Mouse (Mus musculus) forebrain, embryonic 14.5 days (tissue): Measurements from ENCODE around the gene Slc25a4. TPM values are rescaled to one million over a fixed set of nuclear protein-coding genes. Genes with fewer than 3 reads are reported as not detected.

Experiments
- ATAC-seq: fragments of 200-750 bp; cut with Nextera tagmentation; 2 replicates; pipeline ENCODE4 v1.8.0; 2017; ENCODE audit warnings: mild to moderate bottlenecking, moderate library complexity
- DNase-seq: peaks from one replicate; pipeline ENCODE4 v3.0.0-alpha.2; 2015; ENCODE audit warnings: low spot score
- H3K27ac ChIP-seq: fragments of 300-500 bp; sonication (generic); 2 replicates; pipeline ENCODE4 v1.5.1; 2014; ENCODE audit warnings: low read depth, mild to moderate bottlenecking, control low read depth, low read length, moderate library complexity
- H3K27me3 ChIP-seq: fragments of 300-500 bp; sonication (generic); replicated peaks from 2 replicates; pipeline ENCODE4 v1.6.1; 2014; ENCODE audit warnings: low read length, control low read depth, mixed read lengths; ENCODE audit not compliant: control insufficient read depth, insufficient read depth
- H3K36me3 ChIP-seq: fragments of 300-500 bp; sonication (generic); 2 replicates; pipeline ENCODE4 v1.6.1; 2014; ENCODE audit warnings: low read length, control low read depth; ENCODE audit not compliant: control insufficient read depth, insufficient read depth
- H3K4me1 ChIP-seq: fragments of 300-500 bp; sonication (generic); 2 replicates; pipeline ENCODE4 v1.6.1; 2014; ENCODE audit warnings: antibody characterized with exemption, low read length, control low read depth; ENCODE audit not compliant: control insufficient read depth, insufficient read depth
- H3K4me2 ChIP-seq: fragments of 300-500 bp; sonication (generic); 2 replicates; pipeline ENCODE4 v1.6.1; 2014; ENCODE audit warnings: mild to moderate bottlenecking, control low read depth, low read length
- H3K4me3 ChIP-seq: fragments of 300-500 bp; sonication (generic); 2 replicates; pipeline ENCODE4 v1.5.1; 2014; ENCODE audit warnings: low read depth, low read length, control low read depth
- H3K9ac ChIP-seq: fragments of 300-500 bp; sonication (generic); 2 replicates; pipeline ENCODE4 v1.6.1; 2014; ENCODE audit warnings: mild to moderate bottlenecking, low read length, control low read depth, moderate library complexity
- H3K9me3 ChIP-seq: fragments of 300-500 bp; sonication (generic); replicated peaks from 2 replicates; pipeline ENCODE4 v1.6.1; 2016; ENCODE audit warnings: low read length, control low read depth, mixed read lengths; ENCODE audit not compliant: control insufficient read depth
- WGBS: fragments of 180-500 bp; shearing (Covaris S2); extraction: QIAGEN DNeasy Blood & Tissue Kit; methylation state at CpG from one replicate; pipeline ENCODE4 v1.1.7; 2014; 5-methylcytosine and 5-hydroxymethylcytosine counted together
- polyA plus RNA-seq: library from polyadenylated mRNA; unstranded; fragments of >200 nt; fragmentation: Nextera tagmentation; extraction: Ambion mirVana; gene quantifications from 2 replicates; pipeline ENCODE4 v1.2.1, GENCODE M21; 2014

The Slc25a4 gene
- 688 and 693 TPM in 2 replicates for polyA plus RNA-seq

DNA sequence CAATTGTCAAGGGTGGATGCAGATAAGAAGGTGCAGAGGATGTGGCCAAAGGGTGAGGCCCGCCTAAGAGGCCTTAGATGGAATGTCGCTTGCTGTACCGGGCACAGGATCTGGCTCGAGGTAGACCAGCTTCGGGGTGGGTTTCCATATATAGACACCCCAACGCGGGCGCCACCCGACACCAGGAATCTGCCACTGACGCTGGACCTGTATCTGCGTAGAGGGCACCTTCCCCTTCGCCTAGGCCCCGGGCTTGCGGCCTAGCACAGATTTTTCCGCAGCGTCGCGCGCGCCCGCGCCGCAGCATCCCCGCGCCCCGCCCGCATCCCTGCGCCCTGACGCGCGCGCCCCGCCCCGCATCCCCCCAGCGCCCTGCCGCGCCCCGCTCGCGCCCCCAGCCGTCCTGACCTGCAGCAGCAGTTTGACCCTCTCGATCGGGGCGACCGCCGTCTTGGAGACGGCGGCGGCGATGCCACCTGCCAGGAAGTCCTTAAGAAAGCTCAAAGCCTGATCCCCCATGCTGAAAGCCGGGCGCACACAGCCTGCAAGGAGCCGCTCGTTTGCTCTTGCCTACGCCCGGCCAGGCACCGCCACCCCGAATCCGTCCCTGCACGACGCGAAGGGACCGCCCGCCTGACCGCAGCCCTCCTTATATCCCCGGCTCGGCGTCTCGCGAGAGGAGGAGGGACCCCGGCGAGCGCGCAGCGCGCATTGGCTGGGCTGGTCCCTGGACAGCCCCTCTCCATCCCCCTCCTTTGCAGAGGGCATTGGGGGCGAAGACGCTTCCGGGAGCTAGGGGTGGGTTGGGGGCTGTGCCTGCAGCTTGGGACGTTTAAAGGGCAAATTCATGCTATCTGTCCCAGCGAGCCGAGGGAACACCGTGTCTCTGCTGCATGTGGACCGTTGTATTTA is at the start of gene Slc25a4:
Slc25a4 (minus strand) TSS at position 881 of the 912 bp plus-strand sequence.
- H3K9me3 ChIP-seq: no peaks in the 10 kb centered on the region
- peaks cover 25% of the 10 kb centered on the region for H3K4me1 ChIP-seq
- H3K36me3 ChIP-seq: peaks cover 36% of the 10 kb centered on the region
- DNase-seq (peak; percentile 96), ATAC-seq (peak; percentile 99)
- H3K27ac ChIP-seq: peak within 1 kb of the TSS; percentile 98
- H3K9ac ChIP-seq: peak within 1 kb of the TSS; percentile 98
- peak within 1 kb of the TSS; percentile 89 for H3K4me2 ChIP-seq
- H3K27me3 ChIP-seq: no peaks in the 10 kb centered on the region
- H3K4me3 ChIP-seq: peak within 1 kb of the TSS; percentile 81
- WGBS: 1% methylated on average over 80 of the region's 84 CpGs

- H3K4me1 ChIP-seq: no peaks in the 10 kb centered on the region
- H3K36me3 ChIP-seq: no peaks in the 10 kb centered on the region
- no peak overlapping the region for H3K27ac ChIP-seq
- WGBS: 24% methylated on average over 19 of the region's 19 CpGs
- no peaks in the 10 kb centered on the region for H3K27me3 ChIP-seq
- DNase-seq: no peak
- H3K4me3 ChIP-seq: no peak overlapping the region
- H3K9me3 ChIP-seq: no peaks in the 10 kb centered on the region
- no peak overlapping the region for H3K4me2 ChIP-seq
- no peak overlapping the region for H3K9ac ChIP-seq
- no peak for ATAC-seq
These were observed 47.0 kb upstream of the Slc25a4 start for GRCm38 (mm10) chr8:46257921-46258682.

- 82% methylated on average over 13 of the region's 13 CpGs for WGBS
- no peaks in the 10 kb centered on the region for H3K9me3 ChIP-seq
- ATAC-seq (no peak), DNase-seq (no peak)
- no peak overlapping the region for H3K9ac ChIP-seq
- no peak overlapping the region for H3K4me3 ChIP-seq
- H3K4me1 ChIP-seq: 0 out of 2 replicates have a peak, but pooled peaks cover 7% of the 10 kb centered on the region
- H3K27ac ChIP-seq: no peak overlapping the region
- H3K4me2 ChIP-seq: no peak overlapping the region
- H3K27me3 ChIP-seq: no peaks in the 10 kb centered on the region
- no peaks in the 10 kb centered on the region for H3K36me3 ChIP-seq
These were observed 41.4 kb upstream of the Slc25a4 start for GRCm38 (mm10) chr8:46252456-46252855.

DNA sequence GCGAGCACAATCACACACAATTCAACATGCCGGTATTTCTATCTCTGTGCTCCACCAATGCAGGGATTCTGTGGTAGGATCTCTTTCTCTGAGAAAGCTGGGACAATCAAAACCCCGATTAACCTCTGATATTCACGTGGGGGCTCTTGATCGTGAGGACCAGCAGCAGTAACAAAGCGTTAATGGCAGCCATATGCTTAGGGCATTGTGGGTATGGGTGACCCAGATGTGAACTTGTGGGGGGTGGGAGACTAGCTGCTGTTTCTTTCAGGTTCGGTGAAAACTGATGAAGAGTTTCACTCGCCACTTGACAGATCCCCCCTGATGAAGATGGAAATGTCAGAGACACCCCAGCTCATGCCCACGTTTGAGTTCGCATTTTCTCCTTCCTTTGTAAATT is 40.5 kb upstream of the Slc25a4 start:
- Histone ChIP-seq H3K27me3 (no peaks in the 10 kb centered on the region), H3K4me2 (peak overlapping the region; percentile 12; the same call in 1 of the 2 replicates), H3K4me3 (no peak overlapping the region), H3K9me3 (no peaks in the 10 kb centered on the region), H3K4me1 (0 out of 2 replicates have a peak, but pooled peaks cover 7% of the 10 kb centered on the region), H3K36me3 (no peaks in the 10 kb centered on the region), H3K27ac (no peak overlapping the region), H3K9ac (no peak overlapping the region; the same call in 1 of the 2 replicates)
- ATAC-seq: no peak
- DNase-seq: no peak
- 44% methylated on average over 10 of the region's 10 CpGs for WGBS

- 34% methylated on average over 11 of the region's 11 CpGs for WGBS
- Histone ChIP-seq H3K9me3 (no peaks in the 10 kb centered on the region), H3K4me2 (no peak overlapping the region), H3K4me1 (0 out of 2 replicates have a peak, but pooled peaks cover 2% of the 10 kb centered on the region), H3K27me3 (no peaks in the 10 kb centered on the region), H3K27ac (no peak overlapping the region), H3K36me3 (no peaks in the 10 kb centered on the region), H3K4me3 (no peak overlapping the region), H3K9ac (no peak overlapping the region)
- no peak for DNase-seq
- ATAC-seq: no peak
These were observed 35.3 kb upstream of the Slc25a4 start for GRCm38 (mm10) chr8:46246346-46246745.

GRCm38 (mm10) chr8:46242946-46243345 is 31.9 kb upstream of the Slc25a4 start:
- H3K4me3 ChIP-seq: no peak overlapping the region
- ATAC-seq (no peak), DNase-seq (no peak)
- 58% methylated on average over 7 of the region's 7 CpGs for WGBS
- H3K27ac ChIP-seq: no peak overlapping the region
- no peak overlapping the region for H3K4me2 ChIP-seq
- no peaks in the 10 kb centered on the region for H3K9me3 ChIP-seq
- H3K9ac ChIP-seq: no peak overlapping the region
- no peaks in the 10 kb centered on the region for H3K27me3 ChIP-seq
- no peaks in the 10 kb centered on the region for H3K36me3 ChIP-seq
- no peaks in the 10 kb centered on the region for H3K4me1 ChIP-seq

GRCm38 (mm10) chr8:46241568-46242374 is 30.7 kb upstream of the Slc25a4 start:
- H3K36me3 ChIP-seq: no peaks in the 10 kb centered on the region
- H3K4me1 ChIP-seq: no peaks in the 10 kb centered on the region
- 36% methylated on average over 13 of the region's 13 CpGs for WGBS
- no peak overlapping the region for H3K9ac ChIP-seq
- peak; percentile 90 for DNase-seq
- no peak overlapping the region for H3K27ac ChIP-seq
- no peaks in the 10 kb centered on the region for H3K27me3 ChIP-seq
- H3K4me2 ChIP-seq: no peak overlapping the region
- no peaks in the 10 kb centered on the region for H3K9me3 ChIP-seq
- peak; percentile 86 for ATAC-seq
- H3K4me3 ChIP-seq: no peak overlapping the region

GRCm38 (mm10) chr8:46236441-46237223 is 25.5 kb upstream of the Slc25a4 start:
- peak; percentile 33 for DNase-seq
- no peaks in the 10 kb centered on the region for H3K4me1 ChIP-seq
- no peak overlapping the region for H3K9ac ChIP-seq
- no peaks in the 10 kb centered on the region for H3K9me3 ChIP-seq
- no peak for ATAC-seq
- no peak overlapping the region for H3K27ac ChIP-seq
- no peaks in the 10 kb centered on the region for H3K27me3 ChIP-seq
- H3K36me3 ChIP-seq: no peaks in the 10 kb centered on the region
- no peak overlapping the region for H3K4me2 ChIP-seq
- no peak overlapping the region for H3K4me3 ChIP-seq
- 68% methylated on average over 7 of the region's 7 CpGs for WGBS
